26 mouse cellular contexts compared by ENCODE assay signal in genomic region chr1:38271312-38271711, GRCm38 (mm10).
"Had no signal": no experiment of that assay in that cellular context is flagged by ENCODE, and none has a peak within 500 bp of the region (broad histone marks: within the 10 kb centered on the region; RNA-seq: fewer than 3 reads in every experiment).

No protein-coding gene starts in this region.

- H3K27ac ChIP-seq: embryonic facial prominence, embryonic 10.5 days; embryonic facial prominence, embryonic 12.5 days; embryonic facial prominence, embryonic 13.5 days; embryonic facial prominence, embryonic 15.5 days; forebrain, embryonic 10.5 days; forebrain, embryonic 12.5 days; forebrain, embryonic 13.5 days; forebrain, embryonic 15.5 days; gastrocnemius, adult 2 months; heart, adult 2 months had no signal

- H3K27me3 ChIP-seq: embryonic facial prominence, embryonic 12.5 days; embryonic facial prominence, embryonic 13.5 days; embryonic facial prominence, embryonic 15.5 days; forebrain, embryonic 12.5 days; forebrain, embryonic 13.5 days; forebrain, embryonic 15.5 days; heart, embryonic 12.5 days had no signal

- DNase-seq: cerebellum, adult 9-11 months; cerebellum, postnatal 10 days; cerebellum, postnatal 14 days; cerebellum, postnatal 25 days; cerebellum, postnatal 36 days; embryo, embryonic 11 days; forebrain, postnatal 0 days; gastrocnemius, adult 2 months; gastrocnemius, postnatal 10 days; gastrocnemius, postnatal 14 days; gastrocnemius, postnatal 25 days; gastrocnemius, postnatal 36 days; heart, adult 18-20 months; heart, adult 2 months had no signal

- H3K9me3 ChIP-seq: embryonic facial prominence, embryonic 10.5 days; embryonic facial prominence, embryonic 12.5 days; embryonic facial prominence, embryonic 13.5 days; embryonic facial prominence, embryonic 15.5 days; forebrain, embryonic 10.5 days; forebrain, embryonic 12.5 days; forebrain, embryonic 13.5 days; forebrain, embryonic 15.5 days; heart, embryonic 12.5 days had no signal

- ATAC-seq: forebrain, embryonic 13.5 days; forebrain, embryonic 14.5 days; forebrain, embryonic 15.5 days; forebrain, embryonic 16.5 days had no signal

- H3K36me3 ChIP-seq: embryonic facial prominence, embryonic 15.5 days; heart, embryonic 12.5 days had no signal

- H3K4me3 ChIP-seq: embryonic facial prominence, embryonic 10.5 days; embryonic facial prominence, embryonic 12.5 days; embryonic facial prominence, embryonic 13.5 days; embryonic facial prominence, embryonic 15.5 days; erythroblast, embryonic 14.5 days; forebrain, embryonic 10.5 days; forebrain, embryonic 12.5 days; forebrain, embryonic 13.5 days; forebrain, embryonic 15.5 days; gastrocnemius, adult 2 months; heart, adult 2 months; heart, embryonic 12.5 days had no signal
